Mouse (Mus musculus) testis, postnatal 14 days (tissue): Measurements from ENCODE around the gene Gm14226.
"Not testable (repeated sequence)": the region's sequence is repeated elsewhere in the genome, so short reads cannot be mapped to it uniquely, and the experiment has no call there.

ENCODE experiments used
- DNase-seq: peaks from one replicate; pipeline ENCODE4 v3.0.0; 2021; ENCODE audit warnings: low spot score

The Gm14226 gene

GRCm38 (mm10) chr2:155018251-155018755, at the start of gene Gm14226:
Gm14226 (plus strand) TSS chr2:155018266.
- DNase-seq: not testable (repeated sequence)

- DNase-seq: not testable (repeated sequence)
These were observed 48.2 kb upstream of the Gm14226 start for GRCm38 (mm10) chr2:154969740-154970397.

GRCm38 (mm10) chr2:154971919-154972692, 46.0 kb upstream of the Gm14226 start:
- no peak for DNase-seq

- no peak for DNase-seq
These were observed 45.1 kb upstream of the Gm14226 start for GRCm38 (mm10) chr2:154972981-154973380.

GRCm38 (mm10) chr2:154986609-154987008, 31.5 kb upstream of the Gm14226 start:
- no peak for DNase-seq

GRCm38 (mm10) chr2:154991411-154991810, 26.7 kb upstream of the Gm14226 start:
- no peak for DNase-seq

GRCm38 (mm10) chr2:154992083-154992482, 26.0 kb upstream of the Gm14226 start:
- no peak for DNase-seq

- DNase-seq: no peak
These were observed 12.6 kb upstream of the Gm14226 start for GRCm38 (mm10) chr2:155005491-155005890.

GRCm38 (mm10) chr2:155011086-155011656, 6.9 kb upstream of the Gm14226 start:
- no peak for DNase-seq

GRCm38 (mm10) chr2:155012991-155013390, 5.1 kb upstream of the Gm14226 start:
- no peak for DNase-seq

GRCm38 (mm10) chr2:155016751-155017150, 1.3 kb upstream of the Gm14226 start:
- not testable (repeated sequence) for DNase-seq

- DNase-seq: peak; percentile 76
These were observed 936 bp downstream of the Gm14226 start for GRCm38 (mm10) chr2:155018762-155019641.

GRCm38 (mm10) chr2:155019673-155020072, 1.6 kb downstream of the Gm14226 start:
- peak; percentile 84 for DNase-seq

GRCm38 (mm10) chr2:155020247-155020826, 2.3 kb downstream of the Gm14226 start:
- DNase-seq: not testable (repeated sequence)

GRCm38 (mm10) chr2:155030831-155031230, 12.8 kb downstream of the Gm14226 start:
- DNase-seq: no peak

GRCm38 (mm10) chr2:155032938-155033710, 15.1 kb downstream of the Gm14226 start:
- no peak for DNase-seq

- DNase-seq: no peak
These were observed 21.9 kb downstream of the Gm14226 start for GRCm38 (mm10) chr2:155039956-155040355.

- DNase-seq: no peak
These were observed 26.5 kb downstream of the Gm14226 start for GRCm38 (mm10) chr2:155044542-155044941.

- DNase-seq: no peak
These were observed 27.0 kb downstream of the Gm14226 start for GRCm38 (mm10) chr2:155045075-155045474.

GRCm38 (mm10) chr2:155046803-155047202, 28.7 kb downstream of the Gm14226 start:
- DNase-seq: no peak
